Mouse (Mus musculus) embryonic facial prominence, embryonic 13.5 days (tissue): ENCODE measurements around the gene Tango6. TPM values are rescaled to one million over a fixed set of nuclear protein-coding genes. Genes with fewer than 3 reads are reported as not detected.

Source experiments
- ATAC-seq: fragments of 200-750 bp; cut with Nextera tagmentation; 2 replicates; pipeline ENCODE4 v1.8.0; 2017; ENCODE audit warnings: low read depth; ENCODE audit not compliant: insufficient number of reproducible peaks, insufficient read depth, low FRiP score, low TSS enrichment
- H3K27ac ChIP-seq: fragments of 300-500 bp; sonication (generic); 2 replicates; pipeline ENCODE4 v1.5.1; 2015; ENCODE audit warnings: moderate library complexity, mild to moderate bottlenecking, inconsistent platforms
- H3K27me3 ChIP-seq: fragments of 300-500 bp; sonication (generic); 2 replicates; pipeline ENCODE4 v1.6.1; 2015; ENCODE audit warnings: mild to moderate bottlenecking, inconsistent platforms
- H3K36me3 ChIP-seq: fragments of 300-500 bp; sonication (generic); 2 replicates; pipeline ENCODE4 v1.6.1; 2015; ENCODE audit warnings: mild to moderate bottlenecking, inconsistent platforms
- H3K4me1 ChIP-seq: fragments of 300-500 bp; sonication (generic); 2 replicates; pipeline ENCODE4 v1.6.1; 2015; ENCODE audit warnings: inconsistent platforms
- H3K4me2 ChIP-seq: fragments of 300-500 bp; sonication (generic); 2 replicates; pipeline ENCODE4 v1.6.1; 2015; ENCODE audit warnings: moderate library complexity, mild to moderate bottlenecking, inconsistent platforms
- H3K4me3 ChIP-seq: fragments of 300-500 bp; sonication (generic); 2 replicates; pipeline ENCODE4 v1.5.1; 2015; ENCODE audit warnings: mild to moderate bottlenecking, inconsistent platforms
- H3K9ac ChIP-seq: fragments of 300-500 bp; sonication (generic); 2 replicates; pipeline ENCODE4 v1.6.1; 2015; ENCODE audit warnings: mild to moderate bottlenecking, inconsistent platforms
- H3K9me3 ChIP-seq: fragments of 300-500 bp; sonication (generic); 2 replicates; pipeline ENCODE4 v1.6.1; 2016; ENCODE audit warnings: inconsistent platforms
- WGBS: fragments of 180-500 bp; shearing (Covaris S2); methylation state at CpG from one replicate; pipeline ENCODE4 v1.1.7; 2015; ENCODE audit warnings: mixed read lengths; 5-methylcytosine and 5-hydroxymethylcytosine counted together
- polyA plus RNA-seq: library from polyadenylated mRNA; unstranded; fragments of >200 nt; fragmentation: Nextera tagmentation; extraction: Ambion mirVana; gene quantifications from 2 replicates; pipeline ENCODE4 v1.2.1, GENCODE M21; 2015

The Tango6 gene
- polyA plus RNA-seq, 1 experiment from 2014 or later = 11.5 TPM

- WGBS = 16% methylated on average over 7 of the region's 7 CpGs
- no peak for ATAC-seq
- H3K27ac ChIP-seq = peak overlapping the region; percentile 53
- H3K4me1 ChIP-seq = peaks cover 22% of the 10 kb centered on the region
- peak overlapping the region; percentile 1; the same call in 1 of the 2 replicates for H3K4me2 ChIP-seq
- H3K27me3 ChIP-seq = no peaks in the 10 kb centered on the region
- no peaks in the 10 kb centered on the region for H3K9me3 ChIP-seq
- no peaks in the 10 kb centered on the region for H3K36me3 ChIP-seq
- no peak overlapping the region for H3K4me3 ChIP-seq
- H3K9ac ChIP-seq = no peak overlapping the region
These were observed 79.1 kb downstream of the Tango6 start for GRCm38 (mm10) chr8:106761867-106762523.

- Histone ChIP-seq H3K27me3 (no peaks in the 10 kb centered on the region), H3K27ac (no peak overlapping the region), H3K4me1 (peaks cover 28% of the 10 kb centered on the region), H3K9me3 (no peaks in the 10 kb centered on the region), H3K9ac (no peak overlapping the region), H3K4me2 (no peak overlapping the region), H3K4me3 (no peak overlapping the region), H3K36me3 (no peaks in the 10 kb centered on the region)
- ATAC-seq = no peak
- WGBS = 87% methylated on average over 1 of the region's 1 CpGs
These were observed 81.7 kb downstream of the Tango6 start for GRCm38 (mm10) chr8:106764529-106764928.

GRCm38 (mm10) chr8:106765570-106765969 is 82.7 kb downstream of the Tango6 start:
- Histone ChIP-seq H3K36me3 (no peaks in the 10 kb centered on the region), H3K27ac (no peak overlapping the region), H3K4me2 (no peak overlapping the region), H3K9ac (no peak overlapping the region), H3K9me3 (no peaks in the 10 kb centered on the region), H3K4me3 (no peak overlapping the region), H3K4me1 (peaks cover 33% of the 10 kb centered on the region), H3K27me3 (no peaks in the 10 kb centered on the region)
- no peak for ATAC-seq
- 95% methylated on average over 2 of the region's 2 CpGs for WGBS

- peaks cover 24% of the 10 kb centered on the region for H3K4me1 ChIP-seq
- H3K36me3 ChIP-seq = no peaks in the 10 kb centered on the region
- 94% methylated on average over 5 of the region's 5 CpGs for WGBS
- no peak overlapping the region for H3K9ac ChIP-seq
- ATAC-seq = no peak
- H3K9me3 ChIP-seq = no peaks in the 10 kb centered on the region
- H3K4me2 ChIP-seq = no peak overlapping the region
- H3K4me3 ChIP-seq = no peak overlapping the region
- no peak overlapping the region for H3K27ac ChIP-seq
- H3K27me3 ChIP-seq = no peaks in the 10 kb centered on the region
These were observed 83.9 kb downstream of the Tango6 start for GRCm38 (mm10) chr8:106766736-106767135.

DNA sequence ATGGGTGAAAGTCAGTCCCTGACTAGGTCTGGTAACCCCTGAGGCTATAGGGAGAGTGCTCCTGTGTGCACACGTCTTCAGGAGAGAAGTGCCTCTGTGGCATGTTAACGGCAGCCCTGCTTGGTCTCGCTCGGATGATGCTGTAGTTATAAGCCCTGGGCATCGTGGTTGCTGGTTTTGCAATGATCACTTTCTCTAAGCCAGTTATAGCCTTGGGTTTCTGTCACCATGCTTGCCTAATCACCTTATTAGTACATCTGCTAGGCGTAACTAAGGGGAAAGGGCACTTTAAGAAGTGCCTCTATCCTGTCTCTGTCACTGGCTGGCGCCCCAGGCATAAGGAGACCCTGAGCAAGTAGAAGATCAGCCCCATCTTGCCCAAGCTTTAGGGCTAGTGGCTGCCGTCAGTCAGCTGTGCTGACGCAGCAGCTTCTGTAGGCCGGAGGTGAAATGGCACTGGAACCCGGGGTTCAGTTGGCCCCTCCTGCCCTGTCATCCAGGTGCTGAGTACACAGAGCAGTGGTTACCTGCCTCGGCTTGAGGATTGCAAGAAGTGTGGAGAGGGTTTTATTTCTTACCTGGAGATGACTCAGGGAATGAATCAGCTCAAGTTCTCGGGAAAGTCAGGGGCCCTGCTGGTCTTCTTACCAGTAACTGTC is 86.4 kb downstream of the Tango6 start:
- Histone ChIP-seq H3K4me3 (no peak overlapping the region), H3K36me3 (no peaks in the 10 kb centered on the region), H3K4me2 (no peak overlapping the region), H3K9me3 (no peaks in the 10 kb centered on the region), H3K27me3 (no peaks in the 10 kb centered on the region), H3K4me1 (peaks cover 11% of the 10 kb centered on the region; the same call in 1 of the 2 replicates), H3K27ac (no peak overlapping the region), H3K9ac (no peak overlapping the region)
- WGBS = 59% methylated on average over 13 of the region's 13 CpGs
- ATAC-seq = no peak

DNA sequence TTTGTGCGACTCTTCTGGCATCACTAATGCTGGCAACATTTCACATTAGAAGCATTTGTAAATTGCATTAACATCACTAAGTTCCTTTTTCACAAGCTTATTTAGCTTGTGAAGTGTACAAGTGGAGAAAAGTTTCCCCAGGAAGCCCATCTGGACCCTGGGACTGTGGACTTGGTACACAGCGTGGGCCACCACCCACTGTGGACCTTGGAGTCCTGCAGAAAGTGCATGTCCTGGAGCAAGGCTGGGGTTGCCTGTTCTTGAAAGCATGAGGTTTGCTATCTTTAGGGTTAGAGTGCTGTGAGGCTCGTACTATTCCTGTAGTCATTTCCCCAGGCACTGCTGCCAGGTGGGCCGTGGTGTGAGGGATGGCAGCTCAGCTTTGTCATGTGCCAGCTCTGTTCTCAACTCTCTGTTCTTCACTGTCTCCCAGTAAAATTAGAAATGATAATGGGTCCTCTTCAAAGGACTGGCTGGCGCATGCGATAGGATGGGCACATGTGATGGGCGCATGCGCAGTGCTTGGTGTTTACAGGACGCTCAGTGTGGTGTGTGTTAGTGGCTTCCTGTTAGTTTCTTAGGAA is 87.8 kb downstream of the Tango6 start:
- Histone ChIP-seq H3K27me3 (no peaks in the 10 kb centered on the region), H3K36me3 (no peaks in the 10 kb centered on the region), H3K4me2 (no peak overlapping the region), H3K4me1 (peaks cover 11% of the 10 kb centered on the region; the same call in 1 of the 2 replicates), H3K9me3 (no peaks in the 10 kb centered on the region), H3K27ac (no peak overlapping the region), H3K9ac (no peak overlapping the region), H3K4me3 (no peak overlapping the region)
- ATAC-seq = no peak
- WGBS = 89% methylated on average over 9 of the region's 9 CpGs

GRCm38 (mm10) chr8:106772094-106772493 is 89.2 kb downstream of the Tango6 start:
- H3K4me3 ChIP-seq = no peak overlapping the region
- H3K36me3 ChIP-seq = no peaks in the 10 kb centered on the region
- H3K4me1 ChIP-seq = peaks cover 11% of the 10 kb centered on the region; the same call in 1 of the 2 replicates
- no peak overlapping the region for H3K4me2 ChIP-seq
- H3K9ac ChIP-seq = no peak overlapping the region
- H3K9me3 ChIP-seq = no peaks in the 10 kb centered on the region
- no peak for ATAC-seq
- no peaks in the 10 kb centered on the region for H3K27me3 ChIP-seq
- WGBS = 70% methylated on average over 6 of the region's 6 CpGs
- no peak overlapping the region for H3K27ac ChIP-seq

GRCm38 (mm10) chr8:106772501-106772900 is 89.6 kb downstream of the Tango6 start:
- Histone ChIP-seq H3K27me3 (no peaks in the 10 kb centered on the region), H3K4me1 (peaks cover 11% of the 10 kb centered on the region; the same call in 1 of the 2 replicates), H3K4me2 (no peak overlapping the region), H3K4me3 (no peak overlapping the region), H3K9ac (no peak overlapping the region), H3K9me3 (no peaks in the 10 kb centered on the region), H3K27ac (no peak overlapping the region), H3K36me3 (no peaks in the 10 kb centered on the region)
- no peak for ATAC-seq
- 88% methylated on average over 3 of the region's 3 CpGs for WGBS

DNA sequence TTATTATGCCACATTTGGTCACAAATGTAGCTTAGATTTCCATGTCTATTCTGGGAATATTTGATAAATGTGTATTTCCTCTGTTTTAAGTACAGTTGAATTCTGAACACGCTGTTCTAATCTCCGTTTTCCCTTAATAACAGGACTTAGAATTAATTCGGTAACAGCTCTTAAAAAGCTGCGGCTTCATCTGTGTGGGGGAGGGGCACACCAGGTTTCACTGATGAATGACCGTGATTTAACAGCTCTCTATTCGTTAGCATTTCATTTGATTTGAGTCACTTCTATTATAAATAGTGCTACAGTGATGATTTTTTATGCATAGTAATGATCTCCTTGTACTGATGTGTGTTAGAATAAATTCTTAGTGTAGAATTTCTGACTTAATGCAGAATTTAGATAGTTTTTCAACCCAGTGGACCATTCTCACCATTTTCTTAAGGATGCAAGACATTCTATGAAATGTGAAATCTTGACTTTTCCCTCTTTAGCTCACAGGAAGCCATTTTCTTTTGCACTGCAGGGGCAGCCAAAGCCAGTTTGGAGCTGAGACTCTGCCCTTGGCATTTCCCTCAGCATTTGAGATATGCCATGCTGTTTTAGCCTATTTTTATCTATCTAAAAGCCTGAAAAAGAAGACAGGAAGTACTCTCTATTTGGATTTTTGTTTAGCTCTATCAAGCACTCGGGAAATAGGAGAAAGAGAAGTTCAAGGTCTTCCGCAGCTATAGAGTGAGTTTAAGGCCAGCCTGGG is 91.9 kb downstream of the Tango6 start:
- no peak for ATAC-seq

DNA sequence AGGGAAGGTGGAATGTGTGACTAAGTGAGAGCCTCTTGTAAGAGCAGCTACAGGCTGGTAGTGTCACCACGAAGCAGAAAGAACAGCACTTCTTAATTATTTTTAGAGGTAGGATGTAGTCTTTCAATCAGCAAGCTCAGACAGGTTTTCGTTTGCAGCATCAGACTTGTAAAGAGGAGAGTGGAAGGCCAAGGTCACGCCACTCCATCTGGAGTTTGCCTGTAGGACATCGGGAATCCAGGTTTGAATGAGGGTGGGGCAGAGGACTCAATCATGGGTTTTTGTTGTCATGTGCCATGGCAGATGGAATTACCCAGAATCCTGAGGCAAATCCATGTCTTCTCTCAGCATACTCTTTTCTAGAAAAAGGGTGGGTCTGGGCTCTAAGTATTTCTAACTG is 106.8 kb downstream of the Tango6 start:
- H3K4me1 ChIP-seq = 0 out of 2 replicates have a peak, but pooled peaks cover 5% of the 10 kb centered on the region
- no peak overlapping the region for H3K4me3 ChIP-seq
- H3K36me3 ChIP-seq = peaks cover 5% of the 10 kb centered on the region; the same call in 1 of the 2 replicates
- H3K27ac ChIP-seq = 0 out of 2 replicates have a peak overlapping the region, but pooled peaks have one; percentile 22
- 39% methylated on average over 4 of the region's 4 CpGs for WGBS
- H3K9ac ChIP-seq = no peak overlapping the region
- H3K9me3 ChIP-seq = no peaks in the 10 kb centered on the region
- H3K4me2 ChIP-seq = no peak overlapping the region
- H3K27me3 ChIP-seq = no peaks in the 10 kb centered on the region
- ATAC-seq = no peak

More for the DNA sequence above, 91.9 kb downstream of the Tango6 start:
- Histone ChIP-seq H3K36me3 (no peaks in the 10 kb centered on the region), H3K4me1 (peaks cover 5% of the 10 kb centered on the region; the same call in 1 of the 2 replicates), H3K27me3 (no peaks in the 10 kb centered on the region), H3K4me2 (no peak overlapping the region), H3K9ac (no peak overlapping the region), H3K27ac (no peak overlapping the region), H3K4me3 (no peak overlapping the region), H3K9me3 (no peaks in the 10 kb centered on the region)
- 83% methylated on average over 8 of the region's 8 CpGs for WGBS

- Histone ChIP-seq H3K9me3 (no peaks in the 10 kb centered on the region), H3K36me3 (peaks cover 5% of the 10 kb centered on the region; the same call in 1 of the 2 replicates), H3K27ac (no peak overlapping the region), H3K4me2 (no peak overlapping the region), H3K4me3 (no peak overlapping the region), H3K9ac (no peak overlapping the region), H3K27me3 (no peaks in the 10 kb centered on the region), H3K4me1 (peaks cover 6% of the 10 kb centered on the region; the same call in 1 of the 2 replicates)
- WGBS = 96% methylated on average over 2 of the region's 2 CpGs
- no peak for ATAC-seq
These were observed 112.0 kb downstream of the Tango6 start for GRCm38 (mm10) chr8:106794820-106795219.
